Mouse (Mus musculus) megakaryocyte, embryonic 14.5 days (primary cell): ENCODE measurements around the gene Esrra.

ENCODE experiments used
- FLI1 ChIP-seq: IDR thresholded peaks from 2 replicates; pipeline ENCODE4 v1.6.1; 2012; ENCODE audit warnings: low read length, inconsistent platforms, mixed read lengths
- GATA1 ChIP-seq: IDR thresholded peaks from 3 replicates; pipeline ENCODE4 v1.6.1; 2012; ENCODE audit warnings: mixed read lengths, low read length, inconsistent platforms, borderline replicate concordance

GRCm38 (mm10) chr19:6913036-6913435, 8.6 kb downstream of the Esrra start:
- no peak for TF ChIP-seq GATA1
- TF ChIP-seq FLI1 = no peak
